Mouse (Mus musculus) embryonic facial prominence, embryonic 11.5 days (tissue): ENCODE measurements at regions not wholly inside any gene's neighbourhood (a gene's known extent, or its start where the extent isn't known, plus 50 kb on each side); places are given as distances from the start of the nearest gene placed in this dataset.
A peak's percentile ranks its signal among the peaks of the same experiment; 100 is the strongest.

Experiments
- ATAC-seq: fragments of 200-750 bp; cut with Nextera tagmentation; replicated peaks from 2 replicates; pipeline ENCODE4 v1.8.0; 2017; ENCODE audit warnings: low read depth; ENCODE audit not compliant: insufficient number of reproducible peaks, low FRiP score, low TSS enrichment
- DNase-seq: peaks from one replicate; pipeline ENCODE4 v3.0.0-alpha.2; 2015; ENCODE audit warnings: low spot score
- H3K27ac ChIP-seq: fragments of 300-500 bp; sonication (generic); replicated peaks from 2 replicates; pipeline ENCODE4 v1.5.1; 2014; ENCODE audit warnings: mild to moderate bottlenecking, low read depth, low read length, control low read depth
- H3K27me3 ChIP-seq: fragments of 300-500 bp; sonication (generic); 2 replicates; pipeline ENCODE4 v1.6.1; 2014; ENCODE audit warnings: mild to moderate bottlenecking, low read length, moderate library complexity, mixed read lengths; ENCODE audit not compliant: control insufficient read depth, insufficient read depth
- H3K36me3 ChIP-seq: fragments of 300-500 bp; sonication (generic); replicated peaks from 2 replicates; pipeline ENCODE4 v1.6.1; 2014; ENCODE audit warnings: low read depth, mild to moderate bottlenecking, low read length, moderate library complexity, mixed read lengths; ENCODE audit not compliant: control insufficient read depth, insufficient read depth
- H3K4me1 ChIP-seq: fragments of 300-500 bp; sonication (generic); 2 replicates; pipeline ENCODE4 v1.6.1; 2014; ENCODE audit warnings: low read length, mixed read lengths; ENCODE audit not compliant: control insufficient read depth, insufficient read depth
- H3K4me2 ChIP-seq: fragments of 300-500 bp; sonication (generic); 2 replicates; pipeline ENCODE4 v1.6.1; 2014; ENCODE audit warnings: low read depth, mild to moderate bottlenecking, control low read depth, low read length, moderate library complexity
- H3K4me3 ChIP-seq: fragments of 300-500 bp; sonication (generic); 2 replicates; pipeline ENCODE4 v1.5.1; 2014; ENCODE audit warnings: low read depth, low read length, control low read depth
- H3K9ac ChIP-seq: fragments of 300-500 bp; sonication (generic); replicated peaks from 2 replicates; pipeline ENCODE4 v1.6.1; 2014; ENCODE audit warnings: mild to moderate bottlenecking, control low read depth, low read length
- H3K9me3 ChIP-seq: fragments of 300-500 bp; sonication (generic); replicated peaks from 2 replicates; pipeline ENCODE4 v1.6.1; 2016; ENCODE audit warnings: mild to moderate bottlenecking, low read length, inconsistent platforms, mixed read lengths; ENCODE audit not compliant: control insufficient read depth
- WGBS: fragments of 180-500 bp; shearing (Covaris S2); extraction: QIAGEN DNeasy Blood & Tissue Kit; methylation state at CpG from one replicate; pipeline ENCODE4 v1.1.7; 2014; 5-methylcytosine and 5-hydroxymethylcytosine counted together

- H3K4me1 ChIP-seq: no peaks in the 10 kb centered on the region
- no peaks in the 10 kb centered on the region for H3K27me3 ChIP-seq
- H3K27ac ChIP-seq: no peak overlapping the region
- H3K9ac ChIP-seq: no peak overlapping the region
- WGBS: 42% methylated on average over 4 of the region's 4 CpGs
- no peak overlapping the region for H3K4me3 ChIP-seq
- no peak for ATAC-seq
- no peak overlapping the region for H3K4me2 ChIP-seq
- no peaks in the 10 kb centered on the region for H3K36me3 ChIP-seq
- no peaks in the 10 kb centered on the region for H3K9me3 ChIP-seq
- DNase-seq: no peak
Observed at GRCm38 (mm10) chr17:15182105-15182504, 140.8 kb upstream of the Gm3448 start.

GRCm38 (mm10) chr17:15180223-15180860, 139.0 kb upstream of the Gm3448 start:
- 21% methylated on average over 10 of the region's 10 CpGs for WGBS
- no peak for ATAC-seq
- H3K4me1 ChIP-seq: no peaks in the 10 kb centered on the region

DNA sequence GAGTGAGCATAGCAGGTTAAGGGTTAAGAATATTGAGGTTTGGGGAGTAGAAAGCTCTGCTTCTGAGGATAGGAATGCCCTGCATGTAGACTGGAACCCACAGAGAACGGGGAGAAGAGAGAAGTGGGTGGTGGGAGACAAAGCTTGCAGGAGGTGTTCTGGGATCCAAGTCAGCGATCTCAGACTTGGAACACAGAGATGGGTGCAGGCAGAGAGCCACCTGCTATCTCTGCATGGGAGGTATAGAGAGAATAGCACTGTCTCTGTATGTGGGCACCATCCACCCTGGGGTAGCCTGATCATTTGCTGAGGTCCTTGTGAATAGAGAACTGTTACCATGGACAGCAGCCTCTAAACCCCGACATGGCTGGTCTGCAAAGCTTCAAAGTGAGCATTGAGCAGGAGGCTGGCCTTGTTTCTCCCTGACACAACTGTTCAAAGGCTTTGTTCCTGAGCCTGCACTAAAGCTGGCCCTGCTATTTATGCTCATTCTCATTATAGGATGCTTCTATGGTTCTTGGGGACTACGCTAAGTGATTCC, 138.1 kb upstream of the Gm3448 start:
- WGBS: 57% methylated on average over 4 of the region's 4 CpGs

More at GRCm38 (mm10) chr17:15180223-15180860, 139.0 kb upstream of the Gm3448 start:
- Histone ChIP-seq H3K4me2 (no peak overlapping the region), H3K4me3 (no peak overlapping the region), H3K9me3 (no peaks in the 10 kb centered on the region), H3K36me3 (no peaks in the 10 kb centered on the region), H3K27me3 (no peaks in the 10 kb centered on the region), H3K9ac (no peak overlapping the region), H3K27ac (no peak overlapping the region)
- DNase-seq: no peak

GRCm38 (mm10) chr17:15177390-15177789, 136.1 kb upstream of the Gm3448 start:
- H3K9me3 ChIP-seq: no peaks in the 10 kb centered on the region
- 84% methylated on average over 3 of the region's 3 CpGs for WGBS
- H3K4me2 ChIP-seq: no peak overlapping the region
- ATAC-seq (no peak), DNase-seq (no peak)
- no peaks in the 10 kb centered on the region for H3K27me3 ChIP-seq
- no peak overlapping the region for H3K9ac ChIP-seq
- no peak overlapping the region for H3K27ac ChIP-seq
- no peaks in the 10 kb centered on the region for H3K36me3 ChIP-seq
- no peak overlapping the region for H3K4me3 ChIP-seq
- no peaks in the 10 kb centered on the region for H3K4me1 ChIP-seq

More for the DNA sequence above, 138.1 kb upstream of the Gm3448 start:
- ATAC-seq (no peak), DNase-seq (peak; percentile 56)
- Histone ChIP-seq H3K4me3 (no peak overlapping the region), H3K9ac (no peak overlapping the region; the same call in 1 of the 2 replicates), H3K27me3 (no peaks in the 10 kb centered on the region), H3K4me2 (no peak overlapping the region), H3K9me3 (no peaks in the 10 kb centered on the region), H3K4me1 (no peaks in the 10 kb centered on the region), H3K27ac (no peak overlapping the region), H3K36me3 (no peaks in the 10 kb centered on the region)

DNA sequence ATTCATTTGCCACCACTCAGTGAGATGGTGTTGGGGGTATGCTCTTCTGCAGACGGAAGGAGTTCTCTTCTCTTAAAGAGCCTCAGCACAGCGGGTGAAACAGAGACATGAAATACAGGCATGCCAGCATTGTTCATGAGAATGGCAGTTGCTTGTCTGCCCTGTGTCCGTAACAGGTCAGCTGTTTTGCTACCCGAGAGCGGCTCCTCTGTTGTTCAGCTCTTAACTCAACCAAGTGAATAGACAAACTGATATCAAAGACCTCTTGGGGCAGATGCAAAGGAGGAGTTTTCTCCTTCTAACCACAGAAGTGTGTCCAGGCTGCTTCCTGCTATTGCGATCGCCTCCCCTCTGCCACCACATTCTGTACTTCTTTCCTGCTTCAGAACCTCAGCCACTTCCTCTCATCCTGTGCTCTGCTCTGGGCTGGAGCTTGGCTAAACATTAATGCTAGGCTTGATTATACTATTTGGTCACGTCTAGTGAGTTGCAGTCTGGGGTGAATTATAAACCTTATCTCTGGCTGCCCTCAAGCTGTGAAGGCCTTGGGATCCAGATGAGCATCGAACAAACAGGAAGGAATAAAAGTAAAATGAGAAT, 133.1 kb upstream of the Gm3448 start:
- 75% methylated on average over 9 of the region's 9 CpGs for WGBS
- Histone ChIP-seq H3K27ac (no peak overlapping the region), H3K27me3 (no peaks in the 10 kb centered on the region), H3K4me1 (no peaks in the 10 kb centered on the region), H3K9me3 (no peaks in the 10 kb centered on the region), H3K9ac (no peak overlapping the region), H3K4me3 (no peak overlapping the region), H3K4me2 (no peak overlapping the region), H3K36me3 (no peaks in the 10 kb centered on the region)
- DNase-seq (no peak), ATAC-seq (no peak)

DNA sequence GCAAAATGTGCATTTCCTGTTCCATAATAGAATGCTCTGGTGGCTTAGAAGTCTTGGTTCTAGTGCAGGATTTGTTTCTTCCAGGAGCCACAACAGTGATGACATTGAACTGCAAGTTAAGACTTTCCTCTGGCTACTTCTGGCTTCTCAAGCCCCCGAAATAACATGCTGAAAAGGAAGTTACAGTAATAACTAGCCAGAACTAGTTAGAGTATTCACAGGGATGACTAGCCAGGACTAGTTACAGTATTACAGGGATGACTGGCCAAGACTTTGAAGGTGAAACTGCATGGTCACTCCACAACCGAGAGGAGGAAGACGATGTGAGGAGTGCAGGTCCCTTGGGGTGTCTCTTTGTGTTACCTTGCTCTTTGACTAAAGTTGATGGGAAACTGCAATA, 126.6 kb upstream of the Gm3448 start:
- WGBS: 83% methylated on average over 3 of the region's 3 CpGs
- Histone ChIP-seq H3K27ac (no peak overlapping the region), H3K36me3 (no peaks in the 10 kb centered on the region), H3K9ac (no peak overlapping the region), H3K27me3 (no peaks in the 10 kb centered on the region), H3K4me2 (no peak overlapping the region), H3K9me3 (no peaks in the 10 kb centered on the region), H3K4me3 (no peak overlapping the region), H3K4me1 (no peaks in the 10 kb centered on the region)
- ATAC-seq: no peak
- DNase-seq: no peak

DNA sequence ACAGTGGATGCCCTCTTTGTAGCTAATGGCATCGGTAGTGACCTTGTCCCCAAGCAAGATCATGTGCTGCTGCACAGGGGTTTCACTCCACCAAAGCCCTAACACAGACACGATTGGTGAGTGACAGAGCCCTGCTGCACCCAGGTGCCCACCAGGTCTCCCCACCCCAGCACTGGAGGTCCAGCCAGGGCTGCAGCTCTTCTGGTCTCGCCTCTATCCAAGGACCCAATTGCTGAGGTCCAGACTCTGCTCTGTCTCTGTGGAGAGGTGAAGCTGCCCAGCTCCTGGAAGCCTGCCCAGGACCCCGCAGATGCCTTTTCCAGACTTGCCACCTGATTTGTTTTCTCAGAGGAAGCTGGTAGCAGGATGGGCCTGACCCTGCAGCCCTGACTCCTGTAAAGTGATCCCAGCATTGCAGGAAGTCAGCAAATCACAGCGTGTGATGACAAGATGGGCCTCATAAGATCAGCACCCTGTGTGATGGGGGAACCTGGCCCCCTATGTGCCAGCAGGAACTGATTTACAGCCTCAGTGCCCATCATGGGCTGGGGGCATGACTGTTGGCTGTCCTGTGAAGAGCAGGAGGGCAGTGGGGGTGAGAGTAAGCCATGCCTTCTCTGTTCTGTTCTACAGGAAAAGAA, 116.5 kb upstream of the Gm3448 start:
- no peak for DNase-seq
- no peak overlapping the region for H3K4me3 ChIP-seq
- ATAC-seq: no peak
- no peaks in the 10 kb centered on the region for H3K36me3 ChIP-seq
- H3K4me1 ChIP-seq: no peaks in the 10 kb centered on the region
- no peaks in the 10 kb centered on the region for H3K27me3 ChIP-seq
- H3K27ac ChIP-seq: no peak overlapping the region
- WGBS: 71% methylated on average over 5 of the region's 5 CpGs
- no peaks in the 10 kb centered on the region for H3K9me3 ChIP-seq
- H3K4me2 ChIP-seq: no peak overlapping the region
- H3K9ac ChIP-seq: no peak overlapping the region
